Mouse (Mus musculus) ES-E14 (cell line): Measurements from ENCODE around the gene Ints3. TPM values are rescaled to one million over a fixed set of nuclear protein-coding genes. Genes with fewer than 3 reads are reported as not detected.

ENCODE experiments used
- DNase-seq: peaks from one replicate; pipeline ENCODE4 v3.0.0-alpha.2; 2013; ENCODE audit warnings: low read depth, low spot score
- H3K27ac ChIP-seq: 2 replicates; pipeline ENCODE4 v1.5.1; 2012; ENCODE audit warnings: low read depth, mild to moderate bottlenecking, low read length, moderate library complexity, mixed read lengths; ENCODE audit not compliant: poor library complexity, insufficient read depth, severe bottlenecking
- H3K36me3 ChIP-seq: 2 replicates; pipeline ENCODE4 v1.6.1; 2012; ENCODE audit warnings: mild to moderate bottlenecking, low read length, moderate library complexity, mixed read lengths; ENCODE audit not compliant: control insufficient read depth, poor library complexity, insufficient read depth, severe bottlenecking
- H3K4me1 ChIP-seq, 2 experiments: fragments of 150-350 bp in 1 of 2; sonication (generic) in 1 of 2; 2 replicates each; pipeline ENCODE4 v1.6.1; 2012; ENCODE audit warnings: low read length in 2 of 2, mild to moderate bottlenecking in 1 of 2, mixed read lengths in 1 of 2; ENCODE audit not compliant: control insufficient read depth in 2 of 2, insufficient read depth in 2 of 2, poor library complexity in 1 of 2
- H3K4me3 ChIP-seq, 2 experiments: fragments of 150-350 bp in 1 of 2; sonication (generic) in 1 of 2; 2 replicates each; pipeline ENCODE4 v1.5.1; 2012; ENCODE audit warnings: low read length in 2 of 2, low read depth in 1 of 2, mild to moderate bottlenecking in 1 of 2, mixed read lengths in 1 of 2; ENCODE audit not compliant: insufficient read depth in 1 of 2, poor library complexity in 1 of 2, severe bottlenecking in 1 of 2
- H3K9ac ChIP-seq: 2 replicates; pipeline ENCODE4 v1.6.1; 2012; ENCODE audit warnings: low read depth, mild to moderate bottlenecking, low read length, mixed read lengths; ENCODE audit not compliant: poor library complexity, insufficient read depth, severe bottlenecking
- H3K9me3 ChIP-seq: fragments of 150-350 bp; sonication (generic); 2 replicates; pipeline ENCODE4 v1.6.1; 2012; ENCODE audit warnings: low read depth, mild to moderate bottlenecking, low read length; ENCODE audit not compliant: control insufficient read depth, insufficient read depth
- CHD2 ChIP-seq: IDR thresholded peaks from 2 replicates; pipeline ENCODE4 v1.6.1; 2014; ENCODE audit warnings: mild to moderate bottlenecking, low read depth, low read length, inconsistent platforms
- HCFC1 ChIP-seq: IDR thresholded peaks from 2 replicates; pipeline ENCODE4 v1.6.1; 2012; ENCODE audit warnings: low read length, inconsistent platforms, borderline replicate concordance; ENCODE audit not compliant: insufficient read depth
- MAFK ChIP-seq: IDR thresholded peaks from 2 replicates; pipeline ENCODE4 v1.6.1; 2014; ENCODE audit warnings: mild to moderate bottlenecking, low read depth, low read length, inconsistent platforms; ENCODE audit not compliant: insufficient read depth
- ZC3H11A ChIP-seq: IDR thresholded peaks from 2 replicates; pipeline ENCODE4 v1.6.1; 2012; ENCODE audit warnings: low read depth, mild to moderate bottlenecking, inconsistent platforms, low read length, borderline replicate concordance
- ZNF384 ChIP-seq: IDR thresholded peaks from 2 replicates; pipeline ENCODE4 v1.6.1; 2012; ENCODE audit warnings: low read depth, low read length, inconsistent platforms
- in situ Hi-C, 2 experiments: fragments of 600-800 bp; cut with MboI; formaldehyde crosslinking; loops; one replicate each; pipeline ENCODE4 v1.15.1; 2025; ENCODE audit warnings: low sequenced_read_pairs in 2 of 2, inconsistent platforms in 1 of 2; ENCODE audit not compliant: unreplicated experiment in 2 of 2
- total RNA-seq: library from RNA; depleted of rRNA; stranded (reverse); fragments of 300-350 nt; gene quantifications from 2 replicates; pipeline ENCODE4 v1.2.3, GENCODE M21; 2012

Gene Ints3
- total RNA-seq, 1 experiment: 62.7 TPM

GRCm38 (mm10) chr3:90391941-90392340 is 41.5 kb downstream of the Ints3 start:
- Histone ChIP-seq H3K36me3 (peaks cover 54% of the 10 kb centered on the region), H3K4me1 (peaks cover 4 to 12% of the 10 kb centered on the region in 2 experiments; a peak in 2 of 4 replicates), H3K27ac (no peak overlapping the region), H3K9me3 (no peaks in the 10 kb centered on the region), H3K9ac (no peak overlapping the region), H3K4me3 (no peak overlapping the region)
- TF ChIP-seq ZNF384 (no peak), CHD2 (no peak), HCFC1 (no peak), MAFK (no peak), ZC3H11A (no peak)
- DNase-seq: no peak
- in situ Hi-C loops: no loop called here

DNA sequence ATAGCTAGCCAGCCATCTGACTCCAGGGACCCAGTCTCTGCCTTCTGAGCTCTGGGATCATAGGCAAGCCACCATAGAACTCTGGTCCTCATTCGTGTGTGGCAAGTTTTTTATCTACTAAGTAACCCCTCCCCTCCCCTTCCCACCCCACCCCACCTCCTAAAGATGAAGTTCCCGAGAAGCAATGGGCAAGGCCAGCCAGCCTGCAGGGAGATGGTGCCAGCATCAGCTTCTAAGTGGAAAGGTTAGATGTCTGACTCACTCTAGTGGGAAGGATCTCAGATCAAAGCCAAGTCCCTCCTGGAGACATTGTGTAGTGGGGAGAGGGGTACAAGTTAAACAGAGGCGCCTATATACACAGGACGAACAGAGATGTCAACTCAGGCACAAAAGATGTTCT is 42.4 kb downstream of the Ints3 start:
- Histone ChIP-seq H3K36me3 (peaks cover 47% of the 10 kb centered on the region), H3K9ac (no peak overlapping the region), H3K9me3 (no peaks in the 10 kb centered on the region), H3K27ac (no peak overlapping the region; the same call in 1 of the 2 replicates), H3K4me3 (no peak overlapping the region), H3K4me1 (peaks cover 4 to 15% of the 10 kb centered on the region in 2 experiments; a peak in 3 of 4 replicates)
- in situ Hi-C loops: no loop called here
- no peak for TF ChIP-seq MAFK
- no peak for TF ChIP-seq ZC3H11A
- TF ChIP-seq CHD2: no peak
- no peak for TF ChIP-seq ZNF384
- TF ChIP-seq HCFC1: no peak
- no peak for DNase-seq

- Histone ChIP-seq H3K9ac (peak within 1 kb of the TSS; percentile 76), H3K4me3 (peak within 1 kb of the TSS; percentile 73 to 79), H3K9me3 (no peaks in the 10 kb centered on the region), H3K4me1 (peaks cover 4 to 20% of the 10 kb centered on the region in 2 experiments; a peak in 3 of 4 replicates), H3K36me3 (peaks cover 37% of the 10 kb centered on the region), H3K27ac (peak within 1 kb of the TSS; percentile 4; the same call in 1 of the 2 replicates)
- peak; percentile 50 for DNase-seq
- TF ChIP-seq ZC3H11A: no peak
- in situ Hi-C loops: no loop called here
Observed at GRCm38 (mm10) chr3:90389511-90390490, 43.6 kb downstream of the Ints3 start, which contains the start of gene Slc27a3. TSS of gene Slc27a3 (minus strand) at chr3:90389938.

GRCm38 (mm10) chr3:90388726-90389510 is 44.5 kb downstream of the Ints3 start:
- Histone ChIP-seq H3K9ac (peak overlapping the region; percentile 76), H3K4me3 (peak overlapping the region; percentile 73 to 79), H3K27ac (peak overlapping the region; percentile 4; the same call in 1 of the 2 replicates), H3K9me3 (no peaks in the 10 kb centered on the region), H3K4me1 (peaks cover 4 to 20% of the 10 kb centered on the region in 2 experiments; a peak in 3 of 4 replicates), H3K36me3 (peaks cover 30% of the 10 kb centered on the region)
- in situ Hi-C loops: no loop called here
- no peak for TF ChIP-seq MAFK
- peak; percentile 52; the same call in 1 of the 2 replicates for TF ChIP-seq HCFC1
- no peak for DNase-seq
